Mouse (Mus musculus): ENCODE results near the gene E2f7.

E2f7 gene

GRCm38 (mm10) chr10:110744686-110745639 is at the start of gene E2f7:
TSS of gene E2f7 (plus strand) at chr10:110745439.
- DNase-seq (ENCODE audit: low spot score in 2 of 2): peak; percentile 86 to 94

GRCm38 (mm10) chr10:110701276-110701675 is 44.0 kb upstream of the E2f7 start:
- DNase-seq (ENCODE audit: low spot score in 2 of 2): no peak

GRCm38 (mm10) chr10:110705672-110706071 is 39.6 kb upstream of the E2f7 start:
- peak in 1 of 2 experiments; percentile 5 for DNase-seq (ENCODE audit: low spot score in 2 of 2)

- no peak for DNase-seq (ENCODE audit: low spot score in 2 of 2)
These were observed 37.7 kb upstream of the E2f7 start for GRCm38 (mm10) chr10:110707390-110708113.

GRCm38 (mm10) chr10:110716887-110717286 is 28.4 kb upstream of the E2f7 start:
- DNase-seq (ENCODE audit: low spot score in 2 of 2): no peak

- no peak for DNase-seq (ENCODE audit: low spot score in 2 of 2)
These were observed 18.8 kb upstream of the E2f7 start for GRCm38 (mm10) chr10:110726431-110726830.

GRCm38 (mm10) chr10:110727816-110728215 is 17.4 kb upstream of the E2f7 start:
- DNase-seq (ENCODE audit: low spot score in 2 of 2): peak in 1 of 2 experiments; percentile 27

- DNase-seq (ENCODE audit: low spot score in 2 of 2): peak; percentile 17 to 73
These were observed 11.9 kb upstream of the E2f7 start for GRCm38 (mm10) chr10:110733343-110733742.

- DNase-seq (ENCODE audit: low spot score in 2 of 2): no peak
These were observed 1.5 kb upstream of the E2f7 start for GRCm38 (mm10) chr10:110743701-110744100.

- DNase-seq (ENCODE audit: low spot score in 2 of 2): no peak
These were observed 1.1 kb upstream of the E2f7 start for GRCm38 (mm10) chr10:110744120-110744519.

- DNase-seq (ENCODE audit: low spot score in 2 of 2): no peak
These were observed 397 bp downstream of the E2f7 start for GRCm38 (mm10) chr10:110745640-110746032.

GRCm38 (mm10) chr10:110749081-110749480 is 3.8 kb downstream of the E2f7 start:
- DNase-seq (ENCODE audit: low spot score in 2 of 2): no peak

- no peak for DNase-seq (ENCODE audit: low spot score in 2 of 2)
These were observed 4.5 kb downstream of the E2f7 start for GRCm38 (mm10) chr10:110749510-110750305.

- no peak for DNase-seq (ENCODE audit: low spot score in 2 of 2)
These were observed 7.6 kb downstream of the E2f7 start for GRCm38 (mm10) chr10:110752849-110753248.

- no peak for DNase-seq (ENCODE audit: low spot score in 2 of 2)
These were observed 10.3 kb downstream of the E2f7 start for GRCm38 (mm10) chr10:110755556-110755955.

GRCm38 (mm10) chr10:110756271-110756793 is 11.1 kb downstream of the E2f7 start:
- no peak for DNase-seq (ENCODE audit: low spot score in 2 of 2)

GRCm38 (mm10) chr10:110760552-110760951 is 15.3 kb downstream of the E2f7 start:
- DNase-seq (ENCODE audit: low spot score in 2 of 2): peak in 1 of 2 experiments; percentile 52

GRCm38 (mm10) chr10:110762134-110762884 is 17.1 kb downstream of the E2f7 start:
- no peak for DNase-seq (ENCODE audit: low spot score in 2 of 2)

GRCm38 (mm10) chr10:110763416-110763815 is 18.2 kb downstream of the E2f7 start:
- no peak for DNase-seq (ENCODE audit: low spot score in 2 of 2)

- DNase-seq (ENCODE audit: low spot score in 2 of 2): no peak
These were observed 24.3 kb downstream of the E2f7 start for GRCm38 (mm10) chr10:110769538-110769937.

GRCm38 (mm10) chr10:110773201-110773600 is 28.0 kb downstream of the E2f7 start:
- no peak for DNase-seq (ENCODE audit: low spot score in 2 of 2)
